Mouse (Mus musculus): ENCODE results near the gene Bicd2. TPM values are rescaled to one million over a fixed set of nuclear protein-coding genes. Genes with fewer than 3 reads are reported as not detected.
A peak's percentile ranks its signal among the peaks of the same experiment; 100 is the strongest.

Bicd2 gene
- polyA plus RNA-seq, 1 experiment from 2014 or later, result 29.2 TPM

DNA sequence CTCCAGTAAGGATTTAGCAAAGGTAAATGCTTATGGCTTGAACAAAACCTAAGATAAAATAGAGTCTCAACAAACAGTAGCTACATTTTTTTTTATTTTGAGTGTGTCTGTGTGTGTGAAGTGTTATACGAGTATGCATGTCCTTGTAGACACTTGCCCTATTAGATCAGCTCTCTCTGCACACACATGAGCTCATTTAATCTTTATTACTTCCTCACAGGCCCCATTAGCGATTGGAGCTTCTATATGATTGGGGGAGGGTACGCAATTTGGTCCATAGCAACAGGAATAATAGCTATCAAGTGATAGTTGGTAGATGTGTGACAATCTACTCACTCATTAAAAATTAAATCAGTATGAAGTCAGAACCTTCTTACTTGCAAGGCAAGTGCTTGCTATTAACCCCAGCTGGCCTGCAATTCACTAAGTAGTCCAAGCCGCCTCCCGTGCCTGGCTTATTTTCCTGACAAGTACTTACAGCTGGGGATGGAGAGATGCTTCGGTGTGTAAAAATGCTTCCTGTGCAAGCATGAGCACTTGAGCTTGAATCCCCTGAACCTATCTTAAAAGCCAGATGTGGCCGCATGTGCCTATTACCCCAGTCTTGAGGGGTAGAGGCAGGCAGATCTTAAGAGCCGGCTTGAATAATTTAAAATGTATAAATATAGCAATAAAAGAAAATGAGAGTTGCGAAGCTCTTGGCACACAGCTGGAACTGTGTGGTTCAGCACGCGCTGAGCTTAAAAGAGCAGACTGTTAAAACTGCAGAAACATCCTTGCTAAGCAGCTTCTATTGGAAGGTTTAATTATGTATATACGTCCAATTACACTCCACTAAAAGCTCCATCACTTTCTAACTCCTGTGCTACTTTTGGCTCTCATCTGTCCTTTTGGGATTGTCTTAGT lies 6.1 kb upstream of the Bicd2 start:
- H3K4me2 ChIP-seq, result no peak overlapping the region
- WGBS, result 90% methylated on average over 12 of the region's 12 CpGs
- no peak overlapping the region for H3K9ac ChIP-seq
- no peak overlapping the region for H3K4me3 ChIP-seq
- H3K27me3 ChIP-seq (replicated peaks), result no peaks in the 10 kb centered on the region
- H3K4me1 ChIP-seq, result peaks cover 7% of the 10 kb centered on the region; the same call in 1 of the 2 replicates
- no peaks in the 10 kb centered on the region for H3K36me3 ChIP-seq (replicated peaks)
- no peaks in the 10 kb centered on the region for H3K9me3 ChIP-seq
- no peak overlapping the region for H3K27ac ChIP-seq
- ATAC-seq (replicated peaks), result no peak

DNA sequence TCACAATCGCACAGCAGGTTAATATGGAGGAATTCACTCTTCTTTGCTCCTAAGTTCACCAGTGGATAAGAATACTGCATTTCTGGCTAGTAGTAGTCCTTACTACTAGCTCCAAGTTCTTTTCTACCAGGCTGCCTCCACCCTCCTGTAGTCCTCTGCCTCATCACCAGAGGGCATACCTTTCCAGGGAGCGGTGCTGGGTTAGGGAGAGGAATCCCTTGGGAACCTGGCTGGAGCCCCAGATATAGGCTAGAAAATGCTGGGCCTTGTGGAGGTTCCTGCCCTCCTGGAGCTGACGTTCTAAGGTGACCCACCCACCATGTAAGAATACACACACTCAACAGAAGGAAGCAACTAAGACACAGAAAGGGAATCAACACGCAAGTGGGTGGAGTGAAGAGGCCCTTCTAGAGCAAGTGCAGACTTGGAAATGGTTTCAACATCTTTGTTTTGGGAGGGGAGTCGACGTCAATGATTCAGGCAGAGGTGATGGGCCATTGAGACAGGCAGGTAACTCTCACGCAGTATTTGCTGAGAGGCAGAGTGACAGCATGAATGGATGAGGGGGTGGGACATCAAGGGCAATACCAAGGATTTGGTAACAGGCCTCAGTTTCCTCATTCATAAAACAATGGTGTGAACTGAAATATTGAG lies 2.4 kb upstream of the Bicd2 start:
- Histone ChIP-seq H3K4me3 (no peak overlapping the region), H3K27me3 (replicated peaks) (no peaks in the 10 kb centered on the region), H3K4me1 (peaks cover 29% of the 10 kb centered on the region), H3K36me3 (replicated peaks) (no peaks in the 10 kb centered on the region), H3K9me3 (no peaks in the 10 kb centered on the region), H3K9ac (no peak overlapping the region), H3K4me2 (no peak overlapping the region), H3K27ac (no peak overlapping the region)
- 75% methylated on average over 7 of the region's 7 CpGs for WGBS
- ATAC-seq (replicated peaks), result no peak

DNA sequence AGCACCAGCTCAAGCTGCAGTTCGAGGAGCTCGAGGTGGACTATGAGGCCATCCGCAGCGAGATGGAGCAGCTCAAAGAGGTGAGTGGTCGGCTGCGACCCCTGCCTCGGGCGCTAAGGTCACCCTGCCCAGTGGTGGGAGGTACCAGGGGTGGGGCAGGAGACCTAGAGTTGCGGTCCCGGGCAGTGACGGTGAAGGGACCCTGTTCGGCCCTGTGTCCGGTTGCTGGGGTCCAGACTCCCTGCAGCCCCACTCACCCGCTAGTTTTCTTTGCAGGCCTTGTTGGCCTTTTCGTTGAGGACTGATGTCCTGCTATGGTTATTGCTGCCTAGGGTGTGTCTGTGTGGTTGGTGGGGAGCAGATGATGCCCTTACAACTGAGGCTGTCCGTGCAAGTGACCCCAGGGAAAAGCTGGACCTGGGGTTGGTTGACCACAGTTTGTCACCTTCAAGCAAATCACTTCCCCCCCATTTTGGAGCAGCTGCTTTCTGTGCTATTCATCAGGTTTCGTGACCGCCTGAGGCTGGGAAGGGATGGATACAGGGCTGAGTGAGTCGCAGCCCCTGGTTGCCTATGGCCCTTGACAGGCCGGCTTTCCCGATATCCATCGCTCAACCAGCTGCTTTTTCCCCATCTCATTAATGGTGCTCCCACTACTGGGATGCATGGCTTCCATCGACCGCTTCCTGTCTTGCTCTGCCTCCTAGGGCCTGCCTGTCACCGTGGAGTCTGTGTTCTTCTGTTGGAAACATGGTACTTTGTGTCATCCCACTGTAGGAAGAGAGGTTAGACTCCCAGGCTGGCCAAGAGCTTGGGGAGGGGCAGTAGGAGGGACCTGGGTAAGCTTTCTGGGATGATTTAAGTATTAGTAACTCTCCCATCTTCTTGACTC lies 692 bp downstream of the Bicd2 start:
- peaks cover 47% of the 10 kb centered on the region for H3K4me1 ChIP-seq
- H3K4me3 ChIP-seq, result peak overlapping the region; percentile 87
- H3K9ac ChIP-seq, result peak overlapping the region; percentile 93
- H3K36me3 ChIP-seq (replicated peaks), result no peaks in the 10 kb centered on the region
- no peak; the same call in 1 of the 2 replicates for ATAC-seq (replicated peaks)
- H3K27ac ChIP-seq, result peak overlapping the region; percentile 73
- WGBS, result 5% methylated on average over 25 of the region's 25 CpGs
- no peaks in the 10 kb centered on the region for H3K27me3 ChIP-seq (replicated peaks)
- H3K4me2 ChIP-seq, result peak overlapping the region; percentile 82
- no peaks in the 10 kb centered on the region for H3K9me3 ChIP-seq

DNA sequence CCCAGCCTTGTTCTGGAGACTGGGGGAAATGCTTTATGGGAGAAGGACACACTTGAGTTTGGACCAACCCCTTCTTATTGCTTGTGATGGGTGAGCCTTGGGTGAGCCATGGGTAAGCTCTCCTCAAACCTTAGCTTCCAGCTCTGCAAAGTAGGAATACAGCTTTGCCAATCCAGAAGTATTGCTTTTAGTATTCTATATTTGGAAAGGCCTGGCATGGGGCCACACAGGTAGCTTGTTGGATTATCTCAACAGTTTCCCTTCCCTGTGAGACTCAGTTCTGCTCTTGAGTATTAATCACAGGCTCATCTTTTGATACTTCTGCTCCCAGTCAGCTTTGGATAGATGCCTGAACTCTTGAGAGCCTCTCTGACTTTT lies 1.3 kb downstream of the Bicd2 start:
- no peak for ATAC-seq (replicated peaks)
- peak overlapping the region; percentile 82 for H3K4me2 ChIP-seq
- H3K4me3 ChIP-seq, result peak overlapping the region; percentile 87
- H3K4me1 ChIP-seq, result peaks cover 47% of the 10 kb centered on the region
- H3K27me3 ChIP-seq (replicated peaks), result no peaks in the 10 kb centered on the region
- no peak overlapping the region for H3K27ac ChIP-seq
- no peaks in the 10 kb centered on the region for H3K36me3 ChIP-seq (replicated peaks)
- peak overlapping the region; percentile 93; the same call in 1 of the 2 replicates for H3K9ac ChIP-seq
- no peaks in the 10 kb centered on the region for H3K9me3 ChIP-seq

DNA sequence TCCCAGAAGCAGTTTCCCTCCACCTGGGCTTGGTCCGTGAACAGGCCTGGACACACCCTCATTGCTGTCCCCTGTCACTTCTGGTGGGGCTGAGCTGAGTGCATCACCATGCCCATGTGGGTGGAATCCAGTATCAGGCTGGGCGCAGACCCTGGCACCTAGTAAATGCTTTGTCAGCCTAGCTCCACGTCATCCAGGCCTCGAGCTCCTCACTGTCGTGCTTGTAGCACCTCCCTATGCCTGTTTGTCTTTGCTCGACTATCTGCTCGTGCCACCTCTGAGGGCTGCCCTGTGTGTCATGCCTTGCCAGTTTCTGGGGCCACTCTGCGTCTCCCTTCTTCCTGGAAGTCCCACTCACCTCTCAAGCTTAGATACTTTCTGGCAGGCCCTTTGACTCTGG lies 3.2 kb downstream of the Bicd2 start:
- Histone ChIP-seq H3K4me2 (no peak overlapping the region), H3K4me1 (peaks cover 47% of the 10 kb centered on the region), H3K27me3 (replicated peaks) (no peaks in the 10 kb centered on the region), H3K27ac (no peak overlapping the region), H3K9ac (peak overlapping the region; percentile 7; the same call in 1 of the 2 replicates), H3K9me3 (no peaks in the 10 kb centered on the region), H3K4me3 (no peak overlapping the region), H3K36me3 (replicated peaks) (no peaks in the 10 kb centered on the region)
- no peak for ATAC-seq (replicated peaks)
- WGBS, result 87% methylated on average over 8 of the region's 8 CpGs

DNA sequence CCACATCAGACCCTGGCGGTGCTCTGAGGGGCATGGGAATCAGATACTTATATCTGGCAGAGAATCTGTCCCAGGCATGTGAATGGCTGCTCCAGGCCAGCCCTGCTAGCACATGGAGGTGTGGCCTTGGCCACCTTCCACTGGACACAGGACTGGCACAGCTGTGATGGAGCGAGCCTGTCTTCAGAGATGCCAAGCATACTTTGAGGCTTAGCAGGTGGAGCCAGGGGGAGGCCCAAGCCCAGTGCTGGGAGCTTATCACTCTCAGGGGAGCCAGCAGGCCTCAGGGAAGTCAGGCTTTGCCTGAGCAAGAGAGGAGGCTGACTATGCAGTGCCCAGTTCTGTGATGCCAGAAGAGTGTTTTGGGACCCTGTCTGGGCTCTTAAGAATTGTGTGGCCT lies 4.1 kb downstream of the Bicd2 start:
- no peak overlapping the region for H3K27ac ChIP-seq
- WGBS, result 75% methylated on average over 2 of the region's 2 CpGs
- no peak for ATAC-seq (replicated peaks)
- H3K4me3 ChIP-seq, result no peak overlapping the region
- H3K4me1 ChIP-seq, result peaks cover 39% of the 10 kb centered on the region
- H3K4me2 ChIP-seq, result no peak overlapping the region
- H3K27me3 ChIP-seq (replicated peaks), result no peaks in the 10 kb centered on the region
- H3K9ac ChIP-seq, result no peak overlapping the region
- no peaks in the 10 kb centered on the region for H3K36me3 ChIP-seq (replicated peaks)
- H3K9me3 ChIP-seq, result no peaks in the 10 kb centered on the region

DNA sequence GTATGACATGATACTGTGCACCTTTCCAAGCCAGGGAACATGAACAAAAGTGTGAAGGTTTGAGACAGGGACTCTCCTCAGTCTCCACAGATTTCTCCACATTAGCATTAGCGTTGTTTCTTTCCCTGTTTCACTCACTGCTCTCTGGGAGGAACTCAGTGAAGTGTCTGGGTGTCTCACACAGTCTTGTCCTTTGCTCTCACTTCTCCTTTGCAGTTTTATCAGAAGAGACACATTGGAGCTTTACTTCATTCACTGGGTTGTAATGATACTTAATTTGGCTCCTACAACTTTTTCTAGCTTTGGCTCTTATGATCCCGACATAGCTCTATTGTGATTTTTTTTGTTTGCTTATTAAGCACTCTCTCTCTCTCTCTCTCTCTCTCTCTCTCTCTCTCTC lies 7.1 kb downstream of the Bicd2 start:
- no peaks in the 10 kb centered on the region for H3K36me3 ChIP-seq (replicated peaks)

DNA sequence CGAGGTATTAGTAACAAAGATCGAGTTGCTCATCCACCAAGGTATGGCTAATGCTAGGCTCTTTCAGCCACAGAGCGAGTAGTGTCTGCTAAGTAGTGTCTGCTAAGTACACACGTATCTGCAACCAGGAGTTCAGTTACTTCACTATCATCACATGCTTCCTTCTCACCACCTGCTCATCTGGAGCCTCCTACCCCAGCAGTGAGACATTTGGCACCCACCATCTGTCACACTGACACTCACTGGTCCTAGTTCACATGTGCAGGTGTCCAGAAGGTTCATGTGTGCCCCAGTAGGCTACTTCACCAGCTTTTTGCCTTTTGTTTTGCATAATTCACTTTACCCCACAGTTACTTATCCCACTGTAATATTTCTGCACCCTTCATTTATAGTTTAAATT lies 8.0 kb downstream of the Bicd2 start:
- H3K4me1 ChIP-seq, result peaks cover 34% of the 10 kb centered on the region
- H3K4me2 ChIP-seq, result no peak overlapping the region
- no peaks in the 10 kb centered on the region for H3K27me3 ChIP-seq (replicated peaks)
- H3K36me3 ChIP-seq (replicated peaks), result no peaks in the 10 kb centered on the region
- 92% methylated on average over 4 of the region's 4 CpGs for WGBS
- H3K27ac ChIP-seq, result no peak overlapping the region
- no peaks in the 10 kb centered on the region for H3K9me3 ChIP-seq
- H3K9ac ChIP-seq, result no peak overlapping the region
- no peak for ATAC-seq (replicated peaks)
- H3K4me3 ChIP-seq, result no peak overlapping the region

More for the DNA sequence above, 7.1 kb downstream of the Bicd2 start:
- Histone ChIP-seq H3K27ac (no peak overlapping the region), H3K4me1 (peaks cover 42% of the 10 kb centered on the region), H3K4me3 (no peak overlapping the region), H3K27me3 (replicated peaks) (no peaks in the 10 kb centered on the region), H3K9me3 (no peaks in the 10 kb centered on the region), H3K9ac (no peak overlapping the region), H3K4me2 (no peak overlapping the region)
- 80% methylated on average over 2 of the region's 2 CpGs for WGBS
- no peak for ATAC-seq (replicated peaks)

DNA sequence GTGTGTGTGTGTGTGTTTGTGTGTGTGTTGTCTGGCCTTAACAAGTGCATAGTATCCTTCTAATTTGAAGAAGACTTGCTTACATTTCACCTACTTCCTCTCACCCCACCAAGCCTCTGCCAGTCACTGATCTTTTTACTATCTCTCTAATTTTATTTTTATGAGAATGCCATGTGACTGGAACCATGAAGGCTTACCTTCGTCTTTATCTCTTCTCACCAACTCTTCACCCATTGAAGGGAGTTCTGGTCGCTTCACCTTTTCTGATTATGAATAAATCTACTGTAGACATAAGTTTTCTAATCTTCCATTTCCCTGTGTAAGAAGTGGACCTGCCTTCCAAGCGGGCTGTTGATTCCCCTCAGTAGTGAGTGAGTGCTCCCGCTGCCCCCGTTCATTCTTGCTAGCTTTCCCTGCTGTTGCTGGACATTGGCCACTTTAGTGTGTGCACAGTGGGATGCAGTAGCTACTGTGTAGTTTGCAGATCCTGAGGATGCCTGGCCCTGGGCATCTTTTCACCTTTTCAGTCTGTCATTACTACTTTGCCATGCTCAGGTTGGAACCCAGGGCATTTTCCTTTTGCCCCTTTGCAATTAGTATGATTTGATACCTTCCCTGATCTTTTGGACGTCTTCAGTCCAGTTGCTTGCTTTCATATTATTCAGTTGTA lies 8.6 kb downstream of the Bicd2 start:
- ATAC-seq (replicated peaks), result no peak
- Histone ChIP-seq H3K9me3 (no peaks in the 10 kb centered on the region), H3K27me3 (replicated peaks) (no peaks in the 10 kb centered on the region), H3K27ac (no peak overlapping the region), H3K4me1 (peaks cover 28% of the 10 kb centered on the region), H3K4me2 (no peak overlapping the region), H3K4me3 (no peak overlapping the region), H3K36me3 (replicated peaks) (no peaks in the 10 kb centered on the region), H3K9ac (no peak overlapping the region)
- WGBS, result 92% methylated on average over 6 of the region's 6 CpGs

DNA sequence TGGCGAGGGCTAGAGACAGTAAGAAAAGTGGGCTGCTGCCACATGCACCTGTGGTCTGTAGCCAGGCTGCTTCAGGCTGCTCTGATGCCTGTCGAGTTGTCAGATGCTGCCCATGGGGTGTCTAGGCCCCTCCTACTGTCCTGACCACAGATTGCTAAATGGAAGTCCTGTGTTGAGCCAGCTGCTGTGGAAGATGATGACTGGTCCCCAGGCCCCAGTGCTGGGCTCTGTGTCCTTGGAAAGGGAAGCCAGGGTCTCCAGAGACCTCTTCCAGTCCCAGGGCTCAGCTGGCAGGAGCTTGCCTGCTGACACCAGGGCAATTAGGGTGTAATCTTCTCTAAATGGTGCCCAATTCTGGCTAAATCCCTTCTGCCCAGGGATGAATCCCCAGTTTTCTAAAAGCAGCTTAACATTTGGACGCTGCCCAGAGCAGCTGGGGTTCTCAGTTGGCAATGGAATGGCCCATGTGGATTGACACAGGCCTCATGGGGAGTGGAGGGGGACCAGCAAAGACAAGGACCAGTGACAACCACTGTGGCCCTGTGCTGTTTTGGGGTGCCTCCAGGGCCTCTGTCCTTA lies 11.3 kb downstream of the Bicd2 start:
- peak; percentile 66 for ATAC-seq (replicated peaks)
- H3K4me2 ChIP-seq, result no peak overlapping the region
- WGBS, result 18% methylated on average over 3 of the region's 3 CpGs
- peaks cover 24% of the 10 kb centered on the region; the same call in 1 of the 2 replicates for H3K4me1 ChIP-seq
- peak overlapping the region; percentile 27; the same call in 1 of the 2 replicates for H3K27ac ChIP-seq
- no peak overlapping the region for H3K4me3 ChIP-seq
- no peaks in the 10 kb centered on the region for H3K9me3 ChIP-seq
- no peaks in the 10 kb centered on the region for H3K27me3 ChIP-seq (replicated peaks)
- no peaks in the 10 kb centered on the region for H3K36me3 ChIP-seq (replicated peaks)
- no peak overlapping the region for H3K9ac ChIP-seq

DNA sequence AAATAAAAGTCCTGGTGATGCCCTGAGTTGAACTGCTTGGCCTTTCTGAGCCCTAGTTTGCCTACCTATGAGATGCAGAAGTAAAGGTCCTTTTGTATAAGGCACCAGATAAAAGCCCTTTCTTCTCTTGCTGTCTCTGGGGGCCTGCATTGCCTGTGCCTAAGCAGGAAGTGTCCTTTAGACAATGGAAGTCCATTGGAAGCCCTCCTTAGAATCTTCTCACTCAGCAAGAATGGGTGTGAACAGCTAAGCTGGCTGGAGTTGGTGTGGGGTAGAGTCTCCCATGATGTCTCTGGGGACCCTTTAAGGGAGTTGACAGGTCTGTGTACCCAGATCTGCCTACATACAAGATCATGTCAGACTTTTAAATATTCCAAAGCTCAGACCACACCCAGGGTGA lies 12.0 kb downstream of the Bicd2 start:
- no peak overlapping the region for H3K27ac ChIP-seq
- no peak for ATAC-seq (replicated peaks)
- peaks cover 24% of the 10 kb centered on the region; the same call in 1 of the 2 replicates for H3K4me1 ChIP-seq
- H3K4me3 ChIP-seq, result no peak overlapping the region
- no peak overlapping the region for H3K9ac ChIP-seq
- no peak overlapping the region for H3K4me2 ChIP-seq
- no peaks in the 10 kb centered on the region for H3K9me3 ChIP-seq
- no peaks in the 10 kb centered on the region for H3K36me3 ChIP-seq (replicated peaks)
- no peaks in the 10 kb centered on the region for H3K27me3 ChIP-seq (replicated peaks)

All from midbrain, embryonic 15.5 days (tissue).